Mouse (Mus musculus): ENCODE results near the gene Gm7970.
"Not testable (repeated sequence)": the region's sequence is repeated elsewhere in the genome, so short reads cannot be mapped to it uniquely, and the experiment has no call there.

GRCm38 (mm10) chr14:41572911-41573310 lies 17.5 kb upstream of the Gm7970 start, which contains the start of gene 1700049E17Rik2:
- not testable (repeated sequence) for TF ChIP-seq CTCF (conservative IDR thresholded peaks at IDR 0.05; ENCODE audit: low read length); POU5F1 (IDR thresholded peaks at IDR 0.05; ENCODE audit: borderline replicate concordance, low read length)

Measured in E14TG2a.4 (cell line).